Mouse (Mus musculus) liver, embryonic 14.5 days (tissue): ENCODE results near the gene Gm17387.

Experiments used
- CTCF ChIP-seq: IDR thresholded peaks from 2 replicates; pipeline ENCODE4 v1.5.1; 2016; ENCODE audit warnings: antibody characterized with exemption, low read depth, control low read depth
- EP300 ChIP-seq: IDR thresholded peaks from 2 replicates; pipeline ENCODE4 v1.6.1; 2016; ENCODE audit warnings: antibody characterized with exemption, low read depth

DNA sequence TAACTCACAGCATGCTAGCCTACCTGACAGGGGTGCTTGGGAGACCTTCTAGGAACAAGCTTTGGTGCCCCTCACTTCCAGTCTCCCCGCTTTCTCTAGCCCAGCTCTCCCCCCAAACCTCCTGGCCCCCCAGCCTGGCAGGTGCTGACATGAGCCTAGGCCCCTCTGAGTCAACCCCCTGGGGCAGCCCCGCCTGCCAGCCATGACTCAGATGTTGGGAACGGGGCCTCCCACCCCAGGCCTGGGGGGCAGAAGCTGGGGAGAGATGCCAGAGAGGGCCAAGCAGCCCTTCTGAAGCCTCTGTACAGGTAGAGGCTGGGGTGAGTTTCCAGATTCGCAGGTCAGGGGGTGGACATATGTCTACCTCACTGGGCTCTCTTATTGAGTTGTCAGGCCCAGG lies 49.9 kb downstream of the Gm17387 start:
- TF ChIP-seq CTCF = no peak
- TF ChIP-seq EP300 = no peak
